Mouse (Mus musculus) midbrain, embryonic 14.5 days (tissue): Measurements from ENCODE around the gene Pofut1. TPM values are rescaled to one million over a fixed set of nuclear protein-coding genes. Genes with fewer than 3 reads are reported as not detected.
"Not testable (repeated sequence)": the region's sequence is repeated elsewhere in the genome, so short reads cannot be mapped to it uniquely, and the experiment has no call there.

Experiments used
- ATAC-seq: fragments of 200-750 bp; cut with Nextera tagmentation; 2 replicates; pipeline ENCODE4 v1.8.0; 2017; ENCODE audit warnings: moderate number of reproducible peaks, moderate library complexity; ENCODE audit not compliant: low FRiP score, low TSS enrichment
- DNase-seq: peaks from one replicate; pipeline ENCODE4 v3.0.0-alpha.2; 2015
- H3K27ac ChIP-seq: fragments of 300-500 bp; sonication (generic); replicated peaks from 2 replicates; pipeline ENCODE4 v1.5.1; 2014; ENCODE audit warnings: mild to moderate bottlenecking, low read depth, low read length, moderate library complexity
- H3K27me3 ChIP-seq: fragments of 300-500 bp; sonication (generic); 2 replicates; pipeline ENCODE4 v1.6.1; 2014; ENCODE audit warnings: low read length, control low read depth, mixed read lengths; ENCODE audit not compliant: control insufficient read depth, insufficient read depth
- H3K36me3 ChIP-seq: fragments of 300-500 bp; sonication (generic); 2 replicates; pipeline ENCODE4 v1.6.1; 2014; ENCODE audit warnings: low read length, control low read depth; ENCODE audit not compliant: control insufficient read depth, insufficient read depth
- H3K4me1 ChIP-seq: fragments of 300-500 bp; sonication (generic); 2 replicates; pipeline ENCODE4 v1.6.1; 2014; ENCODE audit warnings: mild to moderate bottlenecking, antibody characterized with exemption, low read length, control low read depth; ENCODE audit not compliant: control insufficient read depth, insufficient read depth
- H3K4me2 ChIP-seq: fragments of 300-500 bp; sonication (generic); 2 replicates; pipeline ENCODE4 v1.6.1; 2014; ENCODE audit warnings: mild to moderate bottlenecking, low read length, moderate library complexity
- H3K4me3 ChIP-seq: fragments of 300-500 bp; sonication (generic); replicated peaks from 2 replicates; pipeline ENCODE4 v1.5.1; 2014; ENCODE audit warnings: low read depth, low read length
- H3K9ac ChIP-seq: fragments of 300-500 bp; sonication (generic); replicated peaks from 2 replicates; pipeline ENCODE4 v1.6.1; 2014; ENCODE audit warnings: mild to moderate bottlenecking, low read length, moderate library complexity
- H3K9me3 ChIP-seq: fragments of 300-500 bp; sonication (generic); 2 replicates; pipeline ENCODE4 v1.6.1; 2016; ENCODE audit warnings: low read length, control low read depth, mixed read lengths; ENCODE audit not compliant: control insufficient read depth
- WGBS: fragments of 180-500 bp; shearing (Covaris S2); extraction: QIAGEN DNeasy Blood & Tissue Kit; methylation state at CpG from one replicate; pipeline ENCODE4 v1.1.7; 2014; 5-methylcytosine and 5-hydroxymethylcytosine counted together
- polyA plus RNA-seq: library from polyadenylated mRNA; unstranded; fragments of >200 nt; fragmentation: Nextera tagmentation; extraction: Ambion mirVana; gene quantifications from 2 replicates; pipeline ENCODE4 v1.2.1, GENCODE M21; 2014

The Pofut1 gene
- polyA plus RNA-seq, 1 experiment from 2014 or later, result 6.0 TPM

DNA sequence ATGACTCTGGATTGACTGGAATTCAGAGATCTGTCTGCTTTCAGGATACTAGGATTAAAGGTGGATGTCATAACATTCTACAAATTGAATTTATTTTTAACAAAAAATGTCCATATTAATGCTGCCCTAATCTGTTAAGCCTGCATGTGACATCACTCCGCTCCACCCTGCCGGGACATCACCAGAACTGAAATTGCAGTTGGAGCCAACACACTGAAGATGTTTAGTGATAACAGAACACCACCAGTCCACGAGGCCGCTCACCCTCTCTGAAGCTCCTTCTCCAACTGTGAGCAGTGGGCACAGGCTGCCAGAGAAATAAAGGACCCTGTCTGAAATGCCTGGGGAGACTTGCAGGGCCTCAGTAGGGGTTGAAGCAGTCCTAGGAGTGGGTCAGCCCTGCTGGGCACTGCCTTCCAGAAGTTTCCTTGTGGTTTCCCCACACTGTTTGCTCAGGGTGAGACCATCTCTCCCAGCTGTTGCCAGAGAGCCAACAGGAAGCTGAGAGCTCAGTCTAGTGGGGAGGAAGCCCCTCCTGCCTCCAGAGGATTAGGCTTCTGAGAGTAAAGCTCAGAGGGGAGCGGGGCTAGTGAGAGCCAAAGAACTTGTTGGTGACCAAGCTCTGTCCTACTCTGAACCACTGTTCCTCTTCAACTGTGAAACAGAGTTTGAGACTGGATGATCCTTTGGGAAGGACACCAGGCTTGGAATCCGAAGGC lies 33.0 kb downstream of the Pofut1 start:
- not testable (repeated sequence) for H3K36me3 ChIP-seq, H3K4me1 ChIP-seq, H3K9ac ChIP-seq, ATAC-seq, H3K27me3 ChIP-seq, DNase-seq, H3K9me3 ChIP-seq, H3K4me3 ChIP-seq, H3K27ac ChIP-seq, H3K4me2 ChIP-seq
- 70% methylated on average over 6 of the region's 6 CpGs for WGBS

DNA sequence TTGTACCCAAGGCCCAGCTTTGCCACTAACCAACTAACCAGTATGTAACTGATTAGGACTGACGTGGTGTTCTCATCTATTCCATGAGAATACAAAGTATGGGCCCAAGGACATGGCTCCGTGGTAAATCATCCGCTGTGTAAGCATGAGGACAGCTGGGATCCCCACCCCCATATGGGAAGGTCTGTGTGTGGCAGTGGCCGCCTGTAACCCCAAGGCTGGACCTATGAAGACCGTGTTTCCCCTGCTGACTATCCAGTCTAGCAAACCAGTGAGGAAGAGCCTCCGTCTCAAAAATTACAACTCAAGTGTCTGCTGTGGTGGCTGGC lies 33.5 kb downstream of the Pofut1 start:
- 83% methylated on average over 6 of the region's 6 CpGs for WGBS
- Histone ChIP-seq H3K9me3 (no peaks in the 10 kb centered on the region), H3K36me3 (no peaks in the 10 kb centered on the region), H3K4me3 (no peak overlapping the region), H3K27ac (no peak overlapping the region), H3K4me1 (no peaks in the 10 kb centered on the region), H3K9ac (no peak overlapping the region), H3K27me3 (no peaks in the 10 kb centered on the region), H3K4me2 (no peak overlapping the region)
- ATAC-seq, result no peak
- no peak for DNase-seq

DNA sequence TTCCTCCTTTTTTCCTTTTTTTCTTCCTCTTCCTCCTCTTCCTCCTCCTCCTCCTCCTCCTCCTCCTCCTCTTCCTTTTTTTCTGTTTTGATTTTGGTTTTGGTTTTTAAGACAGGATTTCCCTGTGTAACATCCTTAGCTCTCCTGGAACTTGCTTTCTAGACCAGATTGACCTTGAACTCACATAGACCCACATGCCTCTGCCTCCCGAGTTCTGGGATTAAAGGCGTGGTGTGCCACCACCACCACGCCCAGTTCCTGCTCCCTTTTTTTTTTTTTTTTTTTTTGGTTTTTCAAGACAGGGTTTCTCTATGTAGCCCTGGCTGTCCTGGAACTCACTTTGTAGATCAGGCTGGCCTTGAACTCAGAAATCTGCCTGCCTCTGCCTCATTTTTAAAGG lies 34.2 kb downstream of the Pofut1 start:
- not testable (repeated sequence) for H3K9ac ChIP-seq, H3K4me1 ChIP-seq, DNase-seq, H3K27ac ChIP-seq, H3K27me3 ChIP-seq, H3K4me3 ChIP-seq, H3K36me3 ChIP-seq, H3K9me3 ChIP-seq, ATAC-seq, H3K4me2 ChIP-seq
- 93% methylated on average over 3 of the region's 3 CpGs for WGBS

DNA sequence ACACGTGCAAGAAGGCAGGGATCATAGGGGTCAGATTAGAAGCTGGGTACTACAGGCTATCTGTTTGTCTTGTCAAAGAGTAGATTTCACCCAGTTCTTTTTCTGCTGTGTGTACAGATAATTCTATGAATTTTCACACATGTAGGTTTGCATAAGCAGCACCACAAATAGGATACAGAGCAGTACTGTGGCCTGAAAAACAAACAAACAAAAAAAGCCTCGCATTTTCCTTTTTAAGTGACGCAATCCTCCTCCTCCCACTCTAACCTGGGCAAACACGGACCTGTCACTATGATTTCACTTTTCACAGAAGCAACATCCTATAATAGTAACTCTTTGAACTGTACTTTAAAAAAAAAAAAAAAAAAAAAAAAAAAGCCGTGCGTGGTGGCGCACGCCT lies 35.1 kb downstream of the Pofut1 start:
- ATAC-seq, result no peak
- Histone ChIP-seq H3K27ac (no peak overlapping the region), H3K36me3 (no peaks in the 10 kb centered on the region), H3K9ac (no peak overlapping the region), H3K4me1 (no peaks in the 10 kb centered on the region), H3K27me3 (no peaks in the 10 kb centered on the region), H3K4me3 (no peak overlapping the region), H3K4me2 (no peak overlapping the region), H3K9me3 (no peaks in the 10 kb centered on the region)
- no peak for DNase-seq
- WGBS, result 92% methylated on average over 8 of the region's 8 CpGs

DNA sequence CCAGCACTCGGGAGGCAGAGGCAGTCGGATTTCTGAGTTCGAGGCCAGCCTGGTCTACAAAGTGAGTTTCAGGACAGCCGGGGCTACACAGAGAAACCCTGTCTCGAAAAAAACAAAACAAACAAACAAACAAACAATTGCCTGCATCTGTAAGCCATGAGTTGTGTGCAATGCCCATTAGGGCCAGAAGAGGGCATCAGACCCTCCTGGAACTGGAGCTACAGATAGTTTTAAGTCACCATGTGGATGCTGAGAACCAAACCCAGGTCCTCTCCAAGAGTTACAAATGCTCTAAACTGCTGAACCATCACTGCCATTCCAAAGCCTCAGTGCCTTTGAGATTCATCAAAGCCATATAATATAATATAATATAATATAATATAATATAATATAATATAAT lies 35.5 kb downstream of the Pofut1 start:
- not testable (repeated sequence) for ATAC-seq

DNA sequence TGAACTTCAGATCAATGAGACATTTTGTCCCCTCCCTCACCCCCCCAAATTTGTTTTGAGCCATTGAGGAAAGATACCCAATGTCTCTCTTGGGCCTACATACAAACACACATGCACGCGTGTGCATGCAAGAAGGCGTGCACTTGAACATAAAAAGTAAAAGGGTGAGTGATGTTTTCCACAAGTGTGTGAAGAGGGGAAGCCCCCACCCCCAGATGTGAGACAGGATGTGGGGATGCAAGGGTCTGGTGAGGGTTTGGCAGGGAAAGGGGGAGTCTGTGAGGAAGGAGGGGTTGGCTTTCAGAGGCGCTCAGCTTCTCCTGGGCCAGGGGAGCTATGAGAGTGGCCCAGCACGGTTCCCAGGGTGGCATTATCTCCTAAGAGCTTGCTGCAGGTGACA lies 37.0 kb downstream of the Pofut1 start:
- no peak for ATAC-seq
- Histone ChIP-seq H3K4me2 (no peak overlapping the region), H3K4me3 (no peak overlapping the region), H3K9me3 (no peaks in the 10 kb centered on the region), H3K36me3 (no peaks in the 10 kb centered on the region), H3K27me3 (no peaks in the 10 kb centered on the region), H3K4me1 (no peaks in the 10 kb centered on the region), H3K9ac (no peak overlapping the region), H3K27ac (no peak overlapping the region)
- DNase-seq, result no peak
- 94% methylated on average over 5 of the region's 5 CpGs for WGBS

More for the DNA sequence above, 35.5 kb downstream of the Pofut1 start:
- H3K4me1 ChIP-seq, H3K4me2 ChIP-seq, H3K36me3 ChIP-seq, H3K27ac ChIP-seq, H3K4me3 ChIP-seq, DNase-seq, H3K9me3 ChIP-seq, H3K27me3 ChIP-seq, H3K9ac ChIP-seq: not testable (repeated sequence)
- WGBS, result 93% methylated on average over 5 of the region's 5 CpGs

DNA sequence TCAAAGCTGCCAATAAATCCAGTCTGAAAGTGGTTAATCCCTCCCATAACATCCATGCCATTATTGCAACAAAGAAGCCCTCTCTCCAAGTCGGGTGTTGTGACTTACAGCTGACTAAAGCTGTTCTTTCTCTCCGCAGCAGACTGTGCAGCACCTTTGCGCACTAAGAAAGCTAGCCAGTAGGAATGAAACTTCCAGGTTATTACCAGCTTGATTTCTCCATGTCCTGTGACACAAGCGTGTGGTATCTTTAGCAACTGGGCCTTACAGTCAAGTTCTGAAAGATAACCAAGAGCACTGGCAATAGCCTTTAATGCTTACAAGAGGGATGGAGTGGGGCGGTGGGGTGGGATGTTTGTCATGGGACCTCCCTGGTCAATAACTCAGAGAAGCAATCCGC lies 42.6 kb downstream of the Pofut1 start:
- Histone ChIP-seq H3K9me3 (no peaks in the 10 kb centered on the region), H3K9ac (no peak overlapping the region), H3K4me3 (no peak overlapping the region), H3K4me1 (no peaks in the 10 kb centered on the region), H3K4me2 (no peak overlapping the region), H3K27ac (no peak overlapping the region), H3K36me3 (no peaks in the 10 kb centered on the region), H3K27me3 (no peaks in the 10 kb centered on the region)
- ATAC-seq, result no peak
- WGBS, result 85% methylated on average over 6 of the region's 6 CpGs
- DNase-seq, result no peak

DNA sequence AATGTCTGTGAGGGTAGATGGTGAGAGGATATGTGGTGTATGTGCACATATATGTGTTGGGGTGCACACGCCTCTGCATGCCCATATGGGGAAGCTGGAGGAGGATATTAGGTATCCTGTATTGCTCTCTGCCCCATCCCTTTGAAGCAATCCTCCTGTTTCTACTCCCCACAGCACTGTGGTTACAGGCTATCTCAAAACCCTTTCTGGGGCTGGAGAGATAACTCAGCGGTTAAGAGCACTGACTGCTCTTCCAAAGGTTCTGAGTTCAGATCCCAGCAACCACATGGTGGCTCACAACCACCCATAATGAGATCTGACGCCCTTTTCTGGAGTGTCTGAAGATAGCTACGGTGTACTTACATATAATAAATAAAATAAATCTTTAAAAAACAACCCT lies 45.2 kb downstream of the Pofut1 start:
- no peaks in the 10 kb centered on the region for H3K36me3 ChIP-seq
- no peaks in the 10 kb centered on the region for H3K9me3 ChIP-seq
- H3K27me3 ChIP-seq, result no peaks in the 10 kb centered on the region
- peaks cover 6% of the 10 kb centered on the region; the same call in 1 of the 2 replicates for H3K4me1 ChIP-seq
- H3K4me3 ChIP-seq, result no peak overlapping the region
- no peak overlapping the region for H3K4me2 ChIP-seq
- no peak overlapping the region for H3K9ac ChIP-seq
- 87% methylated on average over 4 of the region's 4 CpGs for WGBS
- no peak for DNase-seq
- ATAC-seq, result no peak
- no peak overlapping the region for H3K27ac ChIP-seq

DNA sequence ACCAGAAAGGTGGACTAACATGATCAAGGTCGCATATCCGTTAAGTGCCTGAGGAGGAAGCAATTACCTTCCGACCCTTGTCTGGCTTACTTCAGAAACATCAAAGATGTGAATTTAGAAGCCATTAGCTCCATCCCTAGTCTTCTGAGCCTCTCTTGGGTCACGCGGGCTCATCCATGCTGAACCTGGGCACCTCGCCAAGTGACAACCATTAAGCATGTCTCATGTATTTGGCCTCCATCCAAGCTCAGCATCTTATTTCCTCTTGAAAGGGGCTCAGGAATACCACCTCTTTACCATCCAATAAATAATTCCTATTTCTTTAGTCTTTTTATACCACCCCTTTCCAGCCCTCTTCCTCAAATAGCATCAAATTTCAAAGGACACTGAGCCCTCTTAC lies 46.5 kb downstream of the Pofut1 start:
- Histone ChIP-seq H3K9ac (no peak overlapping the region), H3K27me3 (no peaks in the 10 kb centered on the region), H3K9me3 (no peaks in the 10 kb centered on the region), H3K36me3 (no peaks in the 10 kb centered on the region), H3K27ac (no peak overlapping the region), H3K4me1 (peaks cover 16% of the 10 kb centered on the region), H3K4me2 (no peak overlapping the region), H3K4me3 (no peak overlapping the region)
- ATAC-seq (no peak), DNase-seq (peak; percentile 75)
- WGBS, result 68% methylated on average over 6 of the region's 6 CpGs
